Mouse (Mus musculus) thymus, adult 2 months (tissue): ENCODE measurements around the gene Sh3bgrl.

Source experiments
- CTCF ChIP-seq: fragments of 200-500 bp; IDR thresholded peaks from 2 replicates; pipeline ENCODE4 v1.5.1; 2012; ENCODE audit warnings: mild to moderate bottlenecking, control low read depth, low read length, moderate library complexity, borderline replicate concordance; ENCODE audit not compliant: control insufficient read depth, poor library complexity, insufficient read depth; ENCODE audit errors: extremely low read depth
- POLR2A ChIP-seq: fragments of 200-500 bp; IDR thresholded peaks from 2 replicates; pipeline ENCODE4 v1.6.1; 2012; ENCODE audit warnings: mild to moderate bottlenecking, low read length, control low read depth, moderate library complexity; ENCODE audit not compliant: control insufficient read depth, poor library complexity, insufficient read depth; ENCODE audit errors: extremely low read depth

- TF ChIP-seq CTCF (no peak), POLR2A (no peak)
These were observed 133.6 kb downstream of the Sh3bgrl start for GRCm38 (mm10) chrX:109228720-109229119.
